Mouse (Mus musculus): ENCODE measurements at regions not wholly inside any gene's neighbourhood (a gene's known extent, or its start where the extent isn't known, plus 50 kb on each side); places are given as distances from the start of the nearest gene placed in this dataset.

DNA sequence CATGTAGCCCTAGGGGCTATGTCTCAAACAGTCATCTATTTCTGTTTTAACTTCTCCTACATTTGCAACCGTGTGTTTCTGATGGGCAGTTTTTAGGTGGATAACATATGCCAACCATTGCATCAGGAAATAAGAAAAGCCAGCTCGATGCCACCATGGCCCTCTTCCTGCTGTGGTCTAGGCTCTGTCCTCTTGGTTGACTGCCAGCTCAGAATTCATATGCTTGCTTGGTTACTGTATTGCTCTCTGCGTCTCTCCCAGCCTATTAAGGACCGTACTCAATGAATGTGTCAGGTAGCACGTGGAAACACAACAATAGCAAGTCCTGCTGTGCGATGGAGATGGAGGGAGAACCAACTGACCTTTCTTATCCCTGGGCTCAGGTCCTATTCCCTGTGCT is 174.4 kb upstream of the 9630041A04Rik start:
- TF ChIP-seq CTCF (IDR thresholded peaks at IDR 0.05; ENCODE audit: extremely low read depth, insufficient read depth, low read length) (no peak), POLR2A (IDR thresholded peaks at IDR 0.05; ENCODE audit: extremely low read depth, insufficient read depth, low read length) (no peak)

Data from cortical plate, adult 2 months (tissue).